8 mouse cellular contexts compared by ENCODE assay signal in the genomic region with DNA sequence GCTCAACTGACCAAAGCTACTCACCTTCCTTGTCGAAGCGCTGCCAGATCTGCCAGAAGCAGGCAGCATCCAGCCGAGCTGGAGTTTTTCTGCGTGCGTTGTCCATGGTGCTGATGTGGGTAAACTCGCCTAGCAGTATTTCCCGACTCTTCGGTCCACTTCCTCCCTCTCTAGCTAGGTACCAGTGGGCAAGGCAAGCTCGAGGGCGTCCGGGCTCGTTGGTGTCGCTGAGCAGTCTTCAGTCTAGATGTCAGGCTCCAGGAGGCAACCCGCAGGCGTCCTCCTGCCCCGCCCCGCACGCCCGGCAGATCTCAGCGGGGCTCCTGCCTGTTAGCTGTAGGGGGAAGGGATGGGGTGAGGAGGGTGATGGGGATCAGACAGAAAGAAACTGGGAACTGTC. TPM values are rescaled to one million over a fixed set of nuclear protein-coding genes. Genes with fewer than 3 reads are reported as not detected.
DNase-seq lines count a peak whose midpoint lies in the region; ATAC-seq and TF ChIP-seq lines count a peak whose summit lies in the region.
"Had no signal": no experiment of that assay in that cellular context is flagged by ENCODE, and none has a peak within 500 bp of the region (broad histone marks: within the 10 kb centered on the region; RNA-seq: fewer than 3 reads in every experiment).

A gene (minus strand): TSS at position 287 of the 400 bp plus-strand sequence.

- TF ChIP-seq POLR2A in CH12.LX (IDR thresholded peaks at IDR 0.05; ENCODE audit: low read depth, low read length), result no peak
- TF ChIP-seq POLR2A in testis, adult 2 months (IDR thresholded peaks at IDR 0.05; ENCODE audit: control insufficient read depth, low read depth, low read length), result no peak

- H3K4me3 ChIP-seq in CH12.LX (replicated peaks in 1 of 3; ENCODE audit: low read depth in 2 of 3, low read length in 2 of 3, poor library complexity in 1 of 3), result no peak within 1 kb of the TSS
- H3K4me3 ChIP-seq in midbrain, embryonic 11.5 days (ENCODE audit: low read depth, low read length), result peak within 1 kb of the TSS; percentile 0; the same call in 1 of the 2 replicates
- H3K4me3 ChIP-seq in testis, adult 2 months (ENCODE audit: control insufficient read depth, low read depth, low read length), result no peak within 1 kb of the TSS

- no peak for TF ChIP-seq CTCF in CH12.LX (conservative IDR thresholded peaks at IDR 0.05 in 1 of 2, IDR thresholded peaks at IDR 0.05 in 1 of 2; ENCODE audit: low read depth in 2 of 2, low read length in 2 of 2)
- TF ChIP-seq CTCF in testis, adult 2 months (IDR thresholded peaks at IDR 0.05; ENCODE audit: control insufficient read depth, insufficient read depth, insufficient replicate concordance, low read depth, low read length), result no peak

- H3K27me3 ChIP-seq in CH12.LX (replicated peaks), result peaks cover 1% of the 10 kb centered on the region
- H3K27me3 ChIP-seq in midbrain, embryonic 11.5 days (ENCODE audit: control insufficient read depth, insufficient read depth, low read length), result peaks cover 2% of the 10 kb centered on the region; the same call in 1 of the 2 replicates
- H3K27me3 ChIP-seq in testis, adult 2 months (ENCODE audit: control insufficient read depth, insufficient read depth, low read length), result no peaks in the 10 kb centered on the region

- H3K79me2 ChIP-seq in CH12.LX (replicated peaks; ENCODE audit: control insufficient read depth, extremely low read depth, insufficient read depth, poor library complexity, severe bottlenecking), result no peaks in the 10 kb centered on the region

- in situ Hi-C loops in CH12.LX (cut with MboI; ENCODE audit: low pct_ligation_motif_present, low pct_unique_long_range_greater_than_20kb, low sequenced_read_pairs), result no loop called here

- no peaks in the 10 kb centered on the region for H3K36me3 ChIP-seq in CH12.LX (replicated peaks in 1 of 2; ENCODE audit: control insufficient read depth in 1 of 2, insufficient read depth in 1 of 2, low read length in 1 of 2)
- H3K36me3 ChIP-seq in midbrain, embryonic 11.5 days (ENCODE audit: control insufficient read depth, insufficient read depth, low read length), result no peaks in the 10 kb centered on the region
- H3K36me3 ChIP-seq in testis, adult 2 months (ENCODE audit: control insufficient read depth, insufficient read depth, low read length), result no peaks in the 10 kb centered on the region

- intact Hi-C loops in heart, postnatal 14 days (cut with DNase I), result no loop called here

- no peaks in the 10 kb centered on the region for H3K4me1 ChIP-seq in CH12.LX (ENCODE audit: control insufficient read depth in 1 of 2, insufficient read depth in 2 of 2)
- peaks cover 6% of the 10 kb centered on the region; the same call in 1 of the 2 replicates for H3K4me1 ChIP-seq in midbrain, embryonic 11.5 days (ENCODE audit: control insufficient read depth, insufficient read depth, low read length)
- H3K4me1 ChIP-seq in testis, adult 2 months (ENCODE audit: control insufficient read depth, insufficient read depth, low read length), result no peaks in the 10 kb centered on the region; the same call in 1 of the 2 replicates

- H3K27ac ChIP-seq in CH12.LX (ENCODE audit: insufficient read depth, low read depth), result no peak within 1 kb of the TSS
- no peak within 1 kb of the TSS for H3K27ac ChIP-seq in midbrain, embryonic 11.5 days (ENCODE audit: low read depth, low read length)
- no peak within 1 kb of the TSS for H3K27ac ChIP-seq in testis, adult 2 months (ENCODE audit: control insufficient read depth, insufficient read depth, low read depth, low read length)

- no peaks in the 10 kb centered on the region for H3K9me3 ChIP-seq in CH12.LX (replicated peaks; ENCODE audit: low read length)
- no peaks in the 10 kb centered on the region for H3K9me3 ChIP-seq in midbrain, embryonic 11.5 days (ENCODE audit: control insufficient read depth, low read length)

- dilution Hi-C loops in CH12.LX (cut with MboI; ENCODE audit: extremely low pct_ligation_motif_present, extremely low pct_unique_long_range_greater_than_20kb, low sequenced_read_pairs), result no loop called here

- DNase-seq in 3134 (ENCODE audit: extremely low read depth, insufficient read length, low spot score), result peak; percentile 6
- DNase-seq in CH12.LX (ENCODE audit: extremely low read depth), result peak; percentile 18
- DNase-seq in embryo, embryonic 10.5 days (ENCODE audit: low spot score), result peak; percentile 89
- peak; percentile 56 to 80 for DNase-seq in heart, postnatal 14 days
- DNase-seq in kidney, postnatal 25 days, result peak; percentile 78 to 81
- peak; percentile 95 for DNase-seq in midbrain, embryonic 11.5 days (ENCODE audit: low spot score, missing footprints)

- no peak for TF ChIP-seq EP300 in CH12.LX (IDR thresholded peaks at IDR 0.05; ENCODE audit: low read length)

- no peak for TF ChIP-seq RAD21 in CH12.LX (IDR thresholded peaks at IDR 0.05; ENCODE audit: low read depth, low read length)

- no peak within 1 kb of the TSS for H3K9ac ChIP-seq in CH12.LX (ENCODE audit: insufficient read depth, low read depth)
- H3K9ac ChIP-seq in midbrain, embryonic 11.5 days (ENCODE audit: low read length), result no peak within 1 kb of the TSS

- 0 out of 2 replicates have a peak, but pooled peaks have one; percentile 14 for ATAC-seq in midbrain, embryonic 11.5 days (ENCODE audit: low FRiP score)

- no peak within 1 kb of the TSS for H3K4me2 ChIP-seq in CH12.LX (ENCODE audit: insufficient read depth, low read depth, poor library complexity, severe bottlenecking)
- H3K4me2 ChIP-seq in midbrain, embryonic 11.5 days, result peak within 1 kb of the TSS; percentile 34

- under 1% methylated on average over 20 of the region's 20 CpGs for WGBS in midbrain, embryonic 11.5 days

TF ChIP-seq in CH12.LX, 34 proteins besides CTCF, POLR2A, EP300 and RAD21:
- TF ChIP-seq USF2 (conservative IDR thresholded peaks at IDR 0.05; ENCODE audit: low read depth, low read length) (no peak), ELF1 (IDR thresholded peaks at IDR 0.05; ENCODE audit: low read depth, low read length) (no peak), BHLHE40 (IDR thresholded peaks at IDR 0.05; ENCODE audit: low read depth, low read length) (no peak), TBP (conservative IDR thresholded peaks at IDR 0.05; ENCODE audit: low read depth, low read length) (no peak), POLR2AphosphoS2 (IDR thresholded peaks at IDR 0.05; ENCODE audit: low read depth, low read length) (no peak), KAT2A (IDR thresholded peaks at IDR 0.05; ENCODE audit: insufficient replicate concordance, low read length) (no peak), E2F4 (IDR thresholded peaks at IDR 0.05; ENCODE audit: insufficient replicate concordance, low read depth, low read length) (no peak), NELFE (IDR thresholded peaks at IDR 0.05; ENCODE audit: low read depth, low read length) (no peak)

RNA-seq across cellular contexts. Expression of the gene that starts here (rescaled TPM):
- total RNA-seq in CH12.LX (2012; rRNA removed) (not detected in 2 replicates), CH12.LX (2014; rRNA removed) (not detected in 2 replicates)
- not detected in 2 replicates for polyA plus RNA-seq in CH12.LX (2012; ENCODE audit: insufficient read length, low read depth)
- total RNA-seq in heart, postnatal 14 days (2021), result not detected
- 0.56 TPM in 1 of 2 replicates, not detected in the other for polyA plus RNA-seq in midbrain, embryonic 11.5 days (2014; fragmentation: Nextera tagmentation; extraction: Ambion mirVana)
- polyA plus RNA-seq in testis, adult 2 months (2012; rRNA removed), result 20.1 and 22.4 TPM in 2 replicates
- polyA plus RNA-seq: gonadal fat pad, adult 2 months had no signal

Comparison
In these comparisons a context has a peak if more than half of its experiments do, and no peak if none do; other contexts are left out.
1. RNA of the gene that starts here (polyA plus RNA-seq): 20.1 to 22.4 TPM in testis, adult 2 months; 0.56 TPM in midbrain, embryonic 11.5 days and not detected in CH12.LX; every median in the first group is over 10 times any median in the second.
2. Peak in DNase-seq in CH12.LX; RNA of the gene not detected or under 1 TPM.
3. Peak in DNase-seq in heart, postnatal 14 days; RNA of the gene not detected or under 1 TPM.
4. Peak in DNase-seq, ATAC-seq, H3K4me3 ChIP-seq and H3K4me2 ChIP-seq in midbrain, embryonic 11.5 days; RNA of the gene not detected or under 1 TPM.
5. DNase-seq: peak in every context shown above with its lines; median percentile 95 in midbrain, embryonic 11.5 days; 89 in embryo, embryonic 10.5 days; 80 in kidney, postnatal 25 days; 68 in heart, postnatal 14 days; 18 in CH12.LX; 6 in 3134.